Mouse (Mus musculus) adrenal gland, adult 8-10 months (tissue): ENCODE results near the gene Rasgef1a. TPM values are rescaled to one million over a fixed set of nuclear protein-coding genes. Genes with fewer than 3 reads are reported as not detected.

Source experiments
- DNase-seq: peaks from one replicate; pipeline ENCODE4 v3.0.0; 2022
- total RNA-seq, 4 experiments: library from RNA; stranded (reverse); gene quantifications; 2 replicates each; pipeline ENCODE4 v1.2.4; 2022

Gene Rasgef1a
- total RNA-seq, 4 experiments from 2014 or later, result 0.52 to 1.3 (median 0.79) TPM

DNA sequence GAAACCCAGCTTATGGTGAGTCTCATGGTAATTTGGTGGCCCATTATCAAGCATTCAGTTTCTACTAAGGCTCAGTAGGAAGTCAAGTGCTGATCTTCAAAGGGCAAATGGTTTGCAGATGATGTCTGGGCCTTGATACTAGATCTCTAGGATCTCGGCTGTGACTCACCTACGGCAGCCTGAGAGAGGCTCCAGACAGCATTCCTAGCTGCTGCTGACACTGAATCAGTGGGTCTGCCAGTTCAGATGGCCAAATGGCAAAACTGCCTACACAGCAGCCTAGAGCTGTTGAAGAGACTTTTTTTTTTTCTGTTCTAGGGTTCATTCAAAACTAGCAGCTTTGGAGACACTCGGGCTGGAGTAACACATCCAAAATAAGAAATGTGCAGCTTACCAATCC is 15.8 kb downstream of the Rasgef1a start:
- no peak for DNase-seq

DNA sequence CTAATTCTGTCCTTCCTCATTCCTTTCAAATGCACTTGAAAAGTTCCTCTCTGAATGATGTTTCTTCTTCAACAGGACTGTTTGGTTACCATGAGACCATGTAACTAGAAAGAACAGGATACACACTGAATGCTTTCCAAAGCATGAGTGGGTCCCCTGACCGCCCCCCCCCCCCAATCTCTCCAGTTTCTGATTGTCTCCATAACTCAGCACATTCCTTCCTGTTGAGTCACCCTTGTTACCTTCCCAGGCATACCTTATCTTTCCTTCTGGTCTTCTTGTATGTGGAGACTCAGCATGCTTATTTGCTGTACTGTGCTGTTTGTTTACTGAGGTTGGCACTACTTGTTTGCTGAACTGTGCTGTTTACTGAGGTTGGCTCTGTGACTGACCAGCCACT is 20.2 kb downstream of the Rasgef1a start:
- DNase-seq, result no peak

DNA sequence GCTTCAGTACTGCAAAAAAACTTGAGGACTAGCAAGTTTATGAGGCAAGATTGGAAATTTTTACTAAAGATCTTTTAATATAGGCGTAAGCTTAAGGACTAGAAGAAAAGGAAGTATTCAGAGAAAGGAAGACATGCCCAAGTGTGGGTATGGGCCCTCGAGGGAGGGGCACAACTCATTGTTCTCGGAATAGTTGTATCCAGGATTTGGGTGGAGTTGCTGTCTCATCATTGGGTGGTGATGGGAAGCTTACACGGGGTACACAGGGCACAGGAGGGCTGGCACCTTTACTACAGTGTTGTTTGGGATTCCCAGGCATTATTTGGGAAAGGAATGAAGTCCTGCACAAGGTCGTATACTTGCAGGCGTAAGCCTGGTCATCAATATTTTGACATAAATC is 24.4 kb downstream of the Rasgef1a start:
- no peak for DNase-seq

DNA sequence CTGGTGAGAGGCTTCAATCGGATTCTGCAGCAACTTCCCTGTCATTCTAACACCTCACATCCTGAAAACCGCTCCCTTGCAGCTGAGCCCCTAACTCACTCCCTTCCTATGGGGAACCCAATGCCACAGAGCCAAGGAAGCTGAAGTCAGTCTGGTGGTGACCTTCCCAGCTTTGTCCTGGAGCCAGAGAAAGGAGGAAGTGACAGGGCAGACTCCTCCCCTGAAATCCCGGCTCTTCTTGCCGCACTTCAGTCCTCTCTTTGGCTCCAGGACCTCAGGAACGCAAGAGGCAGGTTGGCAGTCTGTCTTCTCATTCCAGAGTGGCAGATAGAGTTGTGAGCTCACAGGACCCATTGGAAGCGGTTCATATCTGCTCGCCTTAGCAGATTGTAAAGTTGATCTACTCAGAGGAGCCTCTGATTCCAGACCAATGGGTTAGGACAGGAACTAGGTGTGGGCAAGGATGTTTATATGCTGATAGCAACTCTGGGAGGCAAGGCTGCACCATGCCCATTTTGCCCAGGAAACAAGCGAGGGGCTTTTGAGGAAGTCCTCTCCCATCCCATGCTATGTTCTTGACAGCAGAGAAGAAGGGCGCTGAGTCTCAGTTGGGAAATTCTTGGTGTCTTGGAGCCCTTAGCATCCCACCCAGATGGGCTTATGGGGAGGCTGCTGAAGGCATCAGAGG is 25.0 kb downstream of the Rasgef1a start:
- no peak for DNase-seq

DNA sequence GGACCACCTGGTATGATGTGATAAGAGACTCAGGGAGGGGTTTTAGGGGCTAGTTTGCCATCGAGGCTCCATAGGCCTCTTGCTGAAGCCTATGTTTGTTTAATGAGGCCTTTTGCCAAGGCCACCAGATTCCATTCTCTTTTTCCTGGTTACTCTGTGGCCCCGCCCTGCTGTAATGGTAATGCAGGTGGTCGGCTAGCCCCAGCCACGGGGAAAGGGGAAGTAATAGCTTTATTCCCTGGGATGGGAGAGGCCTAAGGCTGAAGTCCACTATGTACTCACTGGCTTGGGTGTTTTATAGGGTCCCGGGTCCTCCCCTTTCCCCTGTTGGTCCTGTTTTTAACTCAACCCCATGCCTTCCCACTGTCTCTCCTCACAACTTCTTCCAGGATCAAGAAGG is 25.6 kb downstream of the Rasgef1a start:
- no peak for DNase-seq

DNA sequence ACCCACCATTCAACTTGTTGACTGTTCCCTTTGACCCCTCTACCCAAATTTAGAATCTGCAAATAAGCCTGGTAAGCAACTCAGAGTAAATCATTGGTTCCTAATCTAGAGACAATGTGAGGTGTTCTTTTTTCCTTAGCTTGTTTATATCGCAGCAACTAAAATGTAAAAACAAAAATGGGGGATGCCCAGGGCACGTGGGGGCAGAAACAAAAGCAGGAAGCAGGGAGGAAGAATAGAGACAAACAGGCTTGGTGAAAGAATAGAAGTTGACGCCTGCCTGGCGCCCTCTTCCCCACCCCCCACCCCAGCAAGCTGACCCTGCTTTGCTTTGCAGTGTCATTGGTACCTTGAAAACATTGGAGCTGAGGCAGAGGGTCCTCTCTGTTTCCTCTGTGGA is 33.9 kb downstream of the Rasgef1a start:
- no peak for DNase-seq

DNA sequence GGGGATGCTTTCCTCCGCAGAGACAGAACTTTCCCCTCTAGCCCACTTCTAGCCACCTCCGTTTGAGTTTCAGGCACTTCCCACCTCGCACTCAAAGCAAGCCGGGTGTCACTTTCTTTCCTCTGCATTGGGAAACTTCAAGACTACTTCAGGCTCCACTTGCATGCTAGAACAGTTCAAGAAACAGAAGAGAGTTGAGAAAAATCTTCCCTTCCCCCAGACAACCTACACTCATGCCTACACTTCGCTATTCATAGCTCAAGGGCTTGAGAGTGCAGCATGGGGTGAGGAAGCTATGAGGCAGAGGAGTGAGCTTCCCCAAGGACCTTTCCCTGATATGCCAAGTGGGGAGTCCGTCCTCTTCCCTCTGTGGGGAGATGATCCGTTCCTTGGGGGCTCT is 34.7 kb downstream of the Rasgef1a start:
- no peak for DNase-seq

DNA sequence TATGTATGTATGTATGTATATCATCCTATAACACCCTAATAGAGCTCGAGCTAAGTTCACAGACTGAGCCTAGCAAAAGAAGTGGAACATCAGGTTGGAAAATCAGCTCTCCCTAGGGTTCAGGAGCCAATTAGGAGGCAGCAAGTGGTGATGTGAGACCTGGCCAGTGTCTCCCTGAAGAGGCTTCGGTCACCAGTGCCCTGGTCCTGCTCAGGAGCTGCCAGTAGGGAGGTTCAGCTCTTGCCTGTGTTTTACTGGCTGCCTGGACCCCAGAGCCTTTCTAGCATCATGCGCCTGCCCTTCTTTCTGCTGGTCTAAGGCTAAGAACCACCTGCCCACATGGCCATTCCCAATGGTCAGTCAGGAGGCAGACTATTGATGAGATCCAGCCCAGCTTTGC is 35.3 kb downstream of the Rasgef1a start:
- no peak for DNase-seq

DNA sequence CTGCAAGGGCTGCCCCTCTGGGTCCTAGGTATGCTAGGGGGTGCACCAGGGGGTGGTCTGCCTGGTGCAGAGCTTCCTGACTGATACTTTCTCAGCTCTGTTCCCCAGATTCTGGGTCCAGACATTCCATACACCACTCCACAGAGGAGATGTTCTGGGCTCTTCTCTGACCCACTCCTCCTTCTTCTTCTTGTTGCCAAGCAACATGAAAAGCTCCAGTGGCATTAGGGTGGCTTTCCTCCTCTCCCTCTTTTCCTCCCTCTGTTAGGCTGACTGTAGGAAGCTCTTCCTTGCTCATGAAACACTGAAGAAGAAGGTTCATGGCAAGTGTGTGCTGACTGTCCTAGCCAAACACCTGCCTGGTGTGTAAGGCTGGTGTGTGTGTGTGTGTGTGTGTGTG is 35.7 kb downstream of the Rasgef1a start:
- no peak for DNase-seq

DNA sequence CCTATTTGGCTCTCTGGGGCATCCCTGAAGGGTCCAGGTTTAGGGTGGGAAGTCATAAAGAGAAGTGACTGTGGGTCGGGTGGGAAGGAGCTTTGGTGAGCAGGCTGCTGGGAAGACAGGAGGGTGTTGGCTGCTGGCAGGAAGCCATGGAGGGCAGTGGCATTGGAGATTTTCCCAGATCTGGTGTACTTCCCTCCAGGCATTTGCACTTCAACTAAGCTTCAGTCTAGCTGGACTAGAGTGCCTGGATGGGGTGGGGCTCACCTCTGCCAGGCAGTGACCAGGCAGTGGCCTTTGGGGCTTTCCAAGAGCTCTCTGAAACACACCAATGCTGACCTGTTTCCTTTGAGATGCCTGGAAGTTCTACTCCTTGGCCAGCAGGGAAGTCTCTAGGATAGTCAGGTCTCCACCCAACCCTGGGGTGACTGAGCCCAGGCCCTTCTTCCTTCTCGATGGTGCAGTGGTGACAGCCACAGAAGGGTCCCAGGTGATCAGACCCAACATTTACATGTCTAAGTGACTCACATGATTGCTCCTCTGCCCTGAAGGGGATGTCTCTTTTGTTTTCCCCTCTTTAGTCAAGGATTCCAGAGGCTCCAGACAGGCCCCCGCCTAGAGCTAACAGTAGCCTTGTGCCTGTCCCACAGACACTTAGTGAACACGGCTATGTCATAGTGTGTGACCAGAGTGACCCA is 36.7 kb downstream of the Rasgef1a start:
- DNase-seq, result no peak

DNA sequence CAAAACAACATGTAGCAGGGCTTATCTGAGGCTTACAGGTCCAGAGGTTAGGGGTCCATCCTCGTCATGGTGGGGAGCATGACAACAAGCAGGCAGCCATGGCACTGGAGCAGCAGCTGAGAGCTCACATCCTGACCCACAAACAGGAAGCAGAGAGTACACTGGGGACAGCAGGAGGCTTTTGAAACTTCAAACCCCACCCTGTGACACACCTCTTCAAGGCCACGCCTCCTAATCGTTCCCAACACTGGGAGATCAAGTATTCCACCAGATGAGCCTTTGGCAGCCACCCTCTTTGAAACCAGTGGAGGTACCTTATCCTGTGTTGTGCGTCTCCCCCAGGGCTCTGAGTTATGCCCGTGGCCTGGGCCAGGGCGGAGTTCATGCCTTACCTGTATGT is 38.5 kb downstream of the Rasgef1a start:
- no peak for DNase-seq

DNA sequence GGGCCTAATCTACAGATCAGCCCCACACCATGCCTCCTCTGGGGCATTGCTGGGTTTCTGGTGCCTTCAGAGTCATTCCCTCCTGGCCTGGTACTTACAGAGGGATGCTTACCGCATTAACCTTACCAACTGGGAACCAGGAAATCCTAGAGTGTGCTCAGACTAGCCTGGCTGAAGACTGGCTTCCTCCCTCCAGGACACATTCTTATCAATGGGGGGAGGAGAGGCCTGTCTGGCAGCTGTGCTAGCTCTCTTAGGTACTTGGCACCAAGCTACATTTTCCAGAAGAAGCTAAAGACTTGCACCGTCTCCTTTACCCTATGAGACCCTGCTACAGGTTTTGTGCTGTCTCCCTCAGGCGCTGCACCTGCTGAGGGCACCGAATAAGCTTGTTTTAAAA is 40.2 kb downstream of the Rasgef1a start:
- no peak for DNase-seq

DNA sequence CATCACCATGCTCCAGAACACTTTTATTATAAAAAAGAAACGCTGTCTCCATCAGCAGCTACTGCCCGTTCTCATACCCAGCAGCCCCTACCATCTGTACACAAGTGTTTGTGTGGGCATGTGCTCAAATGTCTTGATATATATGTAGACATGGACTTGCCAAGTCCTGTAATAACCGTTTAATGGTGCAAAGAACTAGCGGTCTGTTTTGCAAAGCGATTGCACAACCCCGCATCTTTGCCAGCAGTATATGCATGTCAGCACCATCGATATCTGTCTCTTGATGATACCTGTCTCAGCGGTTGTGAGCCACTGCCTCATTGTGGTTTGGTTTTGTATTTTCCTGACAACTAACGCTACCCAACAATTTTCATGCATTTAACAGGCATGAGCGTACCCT is 44.0 kb downstream of the Rasgef1a start:
- no peak for DNase-seq

DNA sequence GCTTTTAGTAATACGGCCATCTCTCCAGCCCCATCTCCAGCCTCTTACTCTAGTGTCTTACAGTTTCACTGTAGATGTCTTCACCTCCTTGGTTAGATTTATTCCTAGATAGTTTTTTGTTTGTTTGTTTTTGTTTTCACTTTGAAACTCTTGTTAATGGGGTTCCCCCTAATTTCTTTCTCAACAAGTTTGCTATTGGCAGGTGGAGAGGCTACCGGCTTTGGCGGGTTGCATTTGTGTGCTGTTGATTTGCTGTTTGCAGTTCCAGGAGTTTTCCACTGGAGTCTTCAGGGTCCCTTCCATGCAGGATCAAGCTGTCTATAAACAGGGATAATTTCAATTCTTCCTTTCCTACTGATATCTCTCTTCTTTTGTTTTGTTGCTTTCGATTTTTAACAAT is 50.0 kb downstream of the Rasgef1a start:
- no peak for DNase-seq

DNA sequence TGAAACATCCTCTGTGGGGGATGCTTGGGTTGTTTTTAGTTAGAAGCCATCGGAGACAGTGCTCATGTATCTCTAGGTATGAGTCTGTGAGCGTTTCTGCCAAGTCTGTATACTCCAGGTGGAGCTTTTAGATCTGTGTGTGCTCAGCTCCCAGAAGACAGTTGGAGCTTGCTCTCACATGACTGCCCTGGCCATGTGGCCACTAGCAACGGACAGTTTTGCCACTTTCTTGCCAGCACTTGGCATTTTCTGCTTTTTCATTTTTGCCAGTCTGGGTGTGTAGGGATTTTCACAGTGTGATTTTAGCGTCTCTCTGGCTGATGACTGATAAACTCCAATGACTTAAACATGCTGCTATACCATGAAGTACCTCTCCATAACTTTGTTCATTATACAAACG is 52.0 kb downstream of the Rasgef1a start:
- DNase-seq, result no peak

DNA sequence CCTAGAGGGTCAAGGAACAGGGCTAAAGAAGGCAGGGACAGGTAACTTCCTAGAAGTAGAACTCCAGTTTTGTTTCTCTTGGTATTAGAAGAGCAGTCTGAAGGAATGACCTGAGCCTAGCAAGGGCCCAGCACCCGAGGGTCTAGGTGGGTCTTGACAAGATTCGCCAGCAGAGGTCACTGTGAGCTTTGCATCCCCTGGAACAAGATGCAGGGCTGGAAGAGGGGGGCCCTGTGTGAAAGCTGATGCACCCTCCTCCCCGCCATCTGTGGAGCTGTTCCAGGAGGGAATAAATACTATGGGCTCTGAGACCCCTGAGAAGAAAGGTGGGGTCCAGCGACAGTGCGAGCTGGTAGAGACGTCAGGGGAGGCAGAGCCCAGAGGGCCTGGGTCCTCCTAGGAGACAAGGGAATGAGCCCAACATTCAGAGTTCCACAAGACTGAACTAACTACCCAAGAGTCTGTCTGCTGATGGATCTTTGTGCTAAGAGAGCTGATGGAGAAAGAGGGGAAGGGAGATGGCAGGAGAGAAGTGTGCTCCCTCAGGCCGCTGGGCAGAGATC is 53.8 kb downstream of the Rasgef1a start:
- DNase-seq, result no peak

DNA sequence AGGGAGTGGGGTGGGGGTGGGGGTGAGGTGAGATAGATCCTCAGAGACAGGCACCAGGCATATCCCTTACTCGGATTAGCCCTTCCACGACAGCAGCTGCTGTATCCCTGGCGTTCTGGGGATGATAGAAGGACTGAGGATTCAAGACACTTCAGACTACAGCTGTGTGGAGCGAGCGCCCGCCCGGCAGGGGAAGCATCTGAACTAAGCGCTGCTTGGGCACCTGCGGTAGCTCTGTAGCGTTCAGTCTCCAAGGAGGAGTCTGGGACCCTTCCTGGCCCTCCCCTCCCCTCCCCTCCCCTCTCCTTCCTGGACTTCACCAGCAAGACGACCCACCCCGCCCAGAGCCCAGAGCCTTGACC is 54.6 kb downstream of the Rasgef1a start:
- no peak for DNase-seq

DNA sequence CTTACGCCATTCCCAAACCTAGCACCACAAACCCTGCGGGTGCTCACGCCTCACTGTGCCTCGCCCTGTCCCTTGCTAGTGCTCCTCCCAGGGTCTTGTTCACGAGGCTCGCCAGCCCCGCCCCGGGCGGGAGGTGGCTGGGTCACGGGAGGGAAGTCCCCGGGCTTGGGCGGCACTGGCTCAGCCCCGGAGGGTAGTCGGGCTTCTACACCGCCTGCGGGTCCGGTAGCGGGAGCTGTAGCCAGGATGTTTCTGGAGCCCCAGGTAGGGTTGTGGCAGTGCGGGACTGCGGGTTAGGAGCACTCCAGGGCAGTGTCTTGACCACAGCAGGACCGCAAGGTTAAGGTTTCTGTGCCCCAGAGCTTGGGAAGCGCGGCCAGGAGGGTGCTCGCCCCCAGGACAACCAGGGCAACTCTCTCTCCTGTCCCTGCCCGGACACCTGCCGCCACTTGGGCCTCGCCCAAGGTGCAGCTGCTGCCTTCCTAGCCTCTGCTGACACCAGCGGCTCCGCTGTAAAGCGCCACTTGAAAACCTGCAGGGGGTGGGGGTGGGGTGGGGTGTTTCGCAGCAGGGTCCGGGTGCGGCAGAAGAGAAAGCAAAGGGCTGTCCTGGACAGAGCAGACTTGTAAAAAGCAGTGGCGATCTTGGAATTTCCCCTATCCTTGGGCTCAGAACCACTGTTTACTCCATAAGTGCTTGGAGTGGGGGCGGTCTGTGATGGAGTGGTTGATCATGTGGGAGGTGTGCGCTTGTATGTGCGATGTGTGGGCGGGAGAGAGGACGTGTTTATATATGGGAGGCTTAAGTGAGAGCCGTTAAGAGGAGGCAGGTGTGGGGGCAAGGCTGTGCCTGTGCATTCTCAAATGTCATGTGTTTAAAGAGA is 55.2 kb downstream of the Rasgef1a start:
- no peak for DNase-seq

DNA sequence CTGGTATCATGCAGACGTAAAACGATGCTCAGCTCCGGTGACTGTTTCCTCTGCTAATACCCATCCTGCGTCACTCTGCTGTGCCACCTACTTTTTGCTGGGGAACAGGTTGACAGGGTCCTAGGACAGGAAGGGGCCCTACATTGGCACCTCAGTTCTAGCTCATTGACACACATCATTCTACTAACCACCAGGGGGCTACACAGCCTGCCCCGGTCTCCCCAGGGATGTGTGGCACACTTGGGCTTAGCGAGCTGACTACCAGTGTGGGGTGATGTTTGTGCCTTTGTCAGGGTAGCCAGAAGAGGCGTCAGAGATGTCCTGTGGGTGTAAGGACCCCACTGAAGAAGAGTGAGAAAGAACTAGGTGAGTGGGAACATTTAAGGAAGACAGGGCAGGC is 56.5 kb downstream of the Rasgef1a start:
- no peak for DNase-seq

DNA sequence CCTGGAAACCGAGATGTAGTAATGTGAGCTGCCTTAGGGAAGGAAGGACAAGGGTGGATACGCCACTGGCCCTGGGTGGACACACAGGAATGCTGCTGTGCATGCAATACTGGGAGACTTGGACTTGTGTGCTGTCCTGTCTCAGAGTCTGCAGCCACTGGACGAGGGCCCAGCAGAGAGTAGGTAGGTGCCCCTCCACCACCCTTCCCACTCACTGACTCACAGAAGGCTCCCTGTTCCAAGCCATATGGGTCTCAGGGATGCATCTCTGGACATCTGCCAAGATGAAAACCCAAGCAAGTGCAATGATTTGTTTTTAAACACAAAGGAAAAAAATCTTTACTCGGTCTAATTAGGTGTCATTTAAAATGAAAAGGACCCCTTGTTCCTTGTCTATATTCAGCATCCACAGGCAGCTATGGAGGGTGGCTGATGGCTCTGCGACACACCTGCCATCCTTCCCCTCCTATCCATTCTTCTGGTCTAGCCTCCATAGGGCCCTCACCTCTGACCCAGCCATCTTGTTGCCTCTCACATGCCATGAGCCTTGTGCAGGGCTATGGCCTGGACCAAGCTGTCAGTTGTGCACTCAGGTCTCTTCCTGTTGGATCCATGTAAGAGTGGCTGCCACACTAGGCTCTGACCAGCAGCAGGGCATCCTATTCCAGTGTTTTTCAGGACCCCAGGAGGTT is 59.2 kb downstream of the Rasgef1a start:
- DNase-seq, result no peak

DNA sequence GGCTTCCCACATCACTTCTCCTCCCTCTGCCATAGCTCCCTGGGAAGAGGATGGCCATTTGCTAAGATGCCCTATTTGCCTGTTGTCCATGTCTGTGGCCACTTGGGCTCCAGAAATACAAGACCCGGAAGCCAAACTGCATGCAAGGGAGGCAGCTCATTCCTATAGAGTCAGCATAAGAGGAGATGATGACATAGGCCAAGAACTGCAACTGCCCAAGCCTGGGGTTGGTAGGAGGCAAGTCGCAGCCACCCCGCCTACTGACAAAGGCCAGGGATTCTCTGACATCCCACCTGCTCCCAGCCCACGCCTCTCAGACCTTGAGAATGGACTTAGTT is 59.7 kb downstream of the Rasgef1a start:
- DNase-seq, result no peak

DNA sequence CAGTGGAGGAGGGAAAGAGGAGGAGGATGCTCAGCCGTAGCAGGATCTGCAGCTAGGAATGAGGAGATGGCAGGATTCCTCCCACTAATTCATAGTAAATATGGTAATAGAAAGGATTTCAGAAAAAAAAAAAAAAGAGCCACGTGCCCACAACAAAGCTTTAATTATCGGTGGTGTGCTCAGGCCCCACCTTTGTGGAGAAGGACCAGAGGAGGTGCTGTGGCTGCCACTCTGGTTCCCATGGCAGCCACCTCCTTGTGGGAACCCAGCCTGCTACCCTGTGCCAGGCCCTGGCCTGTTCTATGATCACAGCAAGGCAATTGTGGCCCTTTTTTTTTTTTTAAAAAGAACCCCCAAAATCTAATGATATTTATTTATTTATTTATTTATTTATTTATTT is 60.2 kb downstream of the Rasgef1a start:
- no peak for DNase-seq

DNA sequence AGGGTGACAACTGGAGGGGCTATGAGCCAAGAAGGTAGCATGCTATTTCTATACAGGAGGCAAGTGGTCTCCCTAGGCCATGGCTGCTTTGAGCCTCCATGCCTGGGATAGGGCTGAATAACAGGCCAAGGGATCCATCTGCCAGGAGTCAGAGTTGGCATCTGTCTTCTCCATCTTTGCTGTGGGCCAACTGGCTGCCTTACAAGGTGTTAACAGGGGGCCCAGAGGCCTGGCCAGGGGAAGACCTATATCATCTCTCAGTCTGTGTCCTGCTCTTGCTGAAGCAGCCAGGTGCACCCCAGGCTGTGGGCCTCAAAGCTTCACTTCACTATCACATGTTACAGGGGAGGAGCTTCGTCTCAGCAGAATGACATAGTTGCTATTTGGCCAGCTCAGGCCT is 60.9 kb downstream of the Rasgef1a start:
- no peak for DNase-seq
